Mouse (Mus musculus): ENCODE data around the gene Cnot4.

The Cnot4 gene

GRCm38 (mm10) chr6:35033341-35033740 lies 100.2 kb downstream of the Cnot4 start:
- DNase-seq (ENCODE audit: low read depth, low spot score), result no peak

DNA sequence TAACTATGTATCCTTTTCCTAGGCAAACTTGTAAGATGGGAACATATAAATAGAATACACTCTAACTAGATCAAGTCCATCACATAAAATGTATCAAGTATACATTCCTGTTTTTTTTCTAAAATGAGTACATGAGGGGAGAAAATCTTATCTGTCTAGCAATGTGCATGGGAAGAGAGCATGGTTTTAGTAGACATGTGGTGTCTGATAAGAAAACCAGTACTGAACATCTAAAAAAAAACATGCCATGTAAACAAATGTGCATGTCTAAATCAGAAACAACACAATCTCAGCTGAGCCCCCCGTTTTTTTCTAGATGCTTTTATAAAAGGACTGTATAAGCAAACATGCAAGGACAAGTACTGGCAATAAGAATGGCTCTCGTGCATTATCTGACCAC lies 100.8 kb downstream of the Cnot4 start:
- no peak for DNase-seq (ENCODE audit: low read depth, low spot score)

- no peak for DNase-seq (ENCODE audit: low read depth, low spot score)
Observed at GRCm38 (mm10) chr6:35030811-35031210, 102.7 kb downstream of the Cnot4 start.

- DNase-seq (ENCODE audit: low read depth, low spot score), result no peak
Observed at GRCm38 (mm10) chr6:35030226-35030625, 103.3 kb downstream of the Cnot4 start.

DNA sequence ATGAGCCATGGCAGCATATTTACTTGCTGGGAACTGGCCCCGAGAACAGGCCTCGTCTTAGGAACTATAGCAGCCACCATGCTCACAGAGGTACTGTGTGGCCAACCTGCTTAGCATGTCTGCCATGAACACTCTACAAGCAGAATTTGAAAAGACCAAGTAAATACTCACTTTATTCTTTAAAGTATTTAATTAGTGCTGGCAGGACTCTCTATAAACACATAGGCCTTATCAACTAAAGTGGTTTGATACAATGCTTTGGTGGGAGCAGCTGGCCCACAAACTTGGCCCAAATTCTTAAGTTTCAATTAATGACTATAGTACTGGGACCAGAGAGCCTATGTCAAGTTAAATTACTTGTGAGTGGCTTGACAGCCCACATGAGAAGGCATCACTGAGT lies 105.5 kb downstream of the Cnot4 start:
- DNase-seq (ENCODE audit: low read depth, low spot score), result no peak

GRCm38 (mm10) chr6:35027257-35027656 lies 106.3 kb downstream of the Cnot4 start:
- no peak for DNase-seq (ENCODE audit: low read depth, low spot score)

GRCm38 (mm10) chr6:35016624-35017023 lies 116.9 kb downstream of the Cnot4 start:
- DNase-seq (ENCODE audit: low read depth, low spot score), result no peak

DNA sequence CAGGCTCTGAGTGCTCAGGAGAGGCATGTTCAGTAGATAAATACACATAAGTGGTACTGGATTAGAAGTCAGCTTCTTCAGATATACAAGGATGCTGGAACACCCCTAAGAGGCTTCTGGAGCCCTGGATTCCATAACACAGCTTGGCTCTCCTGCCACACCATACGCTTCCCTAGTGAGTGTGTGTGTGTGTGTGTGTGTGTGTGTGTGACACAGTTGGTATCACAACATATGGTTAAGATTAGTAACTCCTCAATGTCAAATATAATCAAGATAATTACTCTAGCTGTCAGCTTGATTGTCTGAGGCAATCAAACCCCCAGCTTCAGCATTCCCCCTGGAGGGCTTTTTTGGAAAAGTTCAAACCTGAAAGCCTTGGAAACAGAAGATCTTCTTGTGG lies 121.6 kb downstream of the Cnot4 start:
- no peak for DNase-seq (ENCODE audit: low read depth, low spot score)

GRCm38 (mm10) chr6:35010705-35011104 lies 122.8 kb downstream of the Cnot4 start:
- no peak for DNase-seq (ENCODE audit: low read depth, low spot score)

GRCm38 (mm10) chr6:35002261-35002669 lies 131.3 kb downstream of the Cnot4 start:
- no peak for DNase-seq (ENCODE audit: low read depth, low spot score)

- no peak for DNase-seq (ENCODE audit: low read depth, low spot score)
Observed at GRCm38 (mm10) chr6:34999101-34999500, 134.4 kb downstream of the Cnot4 start.

- DNase-seq (ENCODE audit: low read depth, low spot score), result no peak
Observed at GRCm38 (mm10) chr6:34996496-34996895, 137.0 kb downstream of the Cnot4 start.

GRCm38 (mm10) chr6:34995265-34995681 lies 138.3 kb downstream of the Cnot4 start:
- peak; percentile 59 for DNase-seq (ENCODE audit: low read depth, low spot score)

GRCm38 (mm10) chr6:34994692-34995091 lies 138.8 kb downstream of the Cnot4 start:
- no peak for DNase-seq (ENCODE audit: low read depth, low spot score)

DNA sequence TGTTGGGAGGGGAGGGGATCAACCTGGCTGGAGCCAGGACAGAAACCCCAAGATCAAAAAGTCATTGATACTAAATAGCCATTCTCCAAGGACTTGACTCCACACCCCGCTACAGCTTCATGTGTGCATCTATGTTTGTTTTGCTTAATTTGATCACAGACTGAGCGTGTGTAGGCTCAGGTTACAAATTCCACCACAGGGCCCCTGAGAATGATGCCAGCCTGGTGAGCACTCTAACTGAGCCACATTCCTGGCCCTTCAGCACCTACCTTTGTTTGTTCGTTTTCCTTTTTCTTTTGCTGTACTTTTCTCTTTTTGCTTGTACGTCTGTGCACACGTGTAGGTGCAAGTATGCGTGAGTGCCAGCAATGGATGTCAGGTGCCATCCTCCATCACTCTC lies 144.3 kb downstream of the Cnot4 start:
- no peak for DNase-seq (ENCODE audit: low read depth, low spot score)

GRCm38 (mm10) chr6:34988081-34988761 lies 145.3 kb downstream of the Cnot4 start, which contains the start of gene Slc23a4:
Gene Slc23a4, minus strand, starts transcription at chr6:34988404.
- no peak for DNase-seq (ENCODE audit: low read depth, low spot score)

- no peak for DNase-seq (ENCODE audit: low read depth, low spot score)
Observed at GRCm38 (mm10) chr6:34987085-34987645, 146.4 kb downstream of the Cnot4 start.

DNA sequence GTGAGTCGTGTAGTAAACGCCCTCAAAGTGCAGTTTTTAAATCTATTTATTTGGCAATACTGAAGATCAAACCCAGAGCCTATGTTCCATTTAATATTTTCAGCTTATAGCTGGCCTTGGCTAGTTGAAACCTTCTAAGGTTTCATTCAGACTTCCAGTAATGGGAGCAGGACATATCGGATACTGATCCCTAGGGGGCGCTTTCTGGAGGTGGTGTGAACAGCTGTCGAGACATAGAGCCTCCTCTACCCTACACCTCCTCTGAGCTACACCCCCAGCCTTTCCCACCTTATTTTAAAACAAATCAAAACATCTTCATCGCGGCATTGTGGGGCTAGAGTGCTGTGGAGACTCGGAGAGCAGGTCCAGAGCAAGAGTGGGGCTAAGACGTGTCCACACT lies 152.9 kb downstream of the Cnot4 start:
- DNase-seq (ENCODE audit: low read depth, low spot score), result no peak

GRCm38 (mm10) chr6:34979291-34979690 lies 154.2 kb downstream of the Cnot4 start:
- DNase-seq (ENCODE audit: low read depth, low spot score), result peak; percentile 40
